39 mouse cellular contexts compared by ENCODE assay signal in the genomic region with DNA sequence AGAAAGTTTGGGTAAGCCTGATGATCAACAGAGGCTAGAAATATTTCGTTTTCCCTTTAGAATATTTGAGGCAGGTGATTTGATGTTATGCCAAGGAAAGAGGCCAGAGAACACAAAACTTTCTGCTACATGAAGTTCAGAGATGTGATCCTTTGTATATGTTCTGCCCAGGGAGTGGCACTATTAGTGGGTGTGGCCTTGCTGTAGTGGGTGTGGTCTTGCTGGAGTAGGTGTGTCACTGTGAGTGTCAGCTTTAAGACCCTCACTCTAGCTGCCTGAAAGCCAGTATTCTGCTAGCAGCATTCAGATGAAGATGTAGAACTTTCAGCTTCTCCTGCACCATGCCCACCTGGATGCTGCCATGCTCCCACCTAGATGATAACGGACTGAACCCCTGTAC. TPM values are rescaled to one million over a fixed set of nuclear protein-coding genes. Genes with fewer than 3 reads are reported as not detected.
"Had no signal": no experiment of that assay in that cellular context is flagged by ENCODE, and none has a peak within 500 bp of the region (broad histone marks: within the 10 kb centered on the region; RNA-seq: fewer than 3 reads in every experiment).

No protein-coding gene starts in this region.

- H3K9ac ChIP-seq: embryonic facial prominence, embryonic 12.5 days; embryonic facial prominence, embryonic 13.5 days; embryonic facial prominence, embryonic 15.5 days; forebrain, embryonic 12.5 days; forebrain, embryonic 13.5 days; forebrain, embryonic 15.5 days; forebrain, postnatal 0 days had no signal

- H3K9me3 ChIP-seq: embryonic facial prominence, embryonic 10.5 days; embryonic facial prominence, embryonic 12.5 days; embryonic facial prominence, embryonic 13.5 days; embryonic facial prominence, embryonic 15.5 days; forebrain, embryonic 10.5 days; forebrain, embryonic 12.5 days; forebrain, embryonic 13.5 days; forebrain, embryonic 15.5 days had no signal

- H3K27me3 ChIP-seq: embryonic facial prominence, embryonic 12.5 days; embryonic facial prominence, embryonic 13.5 days; embryonic facial prominence, embryonic 15.5 days; forebrain, embryonic 12.5 days; forebrain, embryonic 13.5 days; forebrain, embryonic 15.5 days had no signal

- H3K4me1 ChIP-seq: embryonic facial prominence, embryonic 10.5 days; embryonic facial prominence, embryonic 12.5 days; embryonic facial prominence, embryonic 13.5 days; embryonic facial prominence, embryonic 15.5 days; forebrain, embryonic 10.5 days; forebrain, embryonic 12.5 days; forebrain, embryonic 13.5 days; forebrain, embryonic 15.5 days had no signal

- H3K36me3 ChIP-seq: embryonic facial prominence, embryonic 10.5 days; embryonic facial prominence, embryonic 12.5 days; embryonic facial prominence, embryonic 13.5 days; embryonic facial prominence, embryonic 15.5 days; forebrain, embryonic 10.5 days; forebrain, embryonic 12.5 days; forebrain, embryonic 15.5 days had no signal

- H3K4me3 ChIP-seq: embryonic facial prominence, embryonic 10.5 days; embryonic facial prominence, embryonic 12.5 days; embryonic facial prominence, embryonic 13.5 days; embryonic facial prominence, embryonic 15.5 days; erythroblast, embryonic 14.5 days; forebrain, embryonic 10.5 days; forebrain, embryonic 12.5 days; forebrain, embryonic 13.5 days; forebrain, embryonic 15.5 days; gastrocnemius, adult 2 months had no signal

- H3K4me2 ChIP-seq: embryonic facial prominence, embryonic 12.5 days; embryonic facial prominence, embryonic 13.5 days; embryonic facial prominence, embryonic 15.5 days; forebrain, embryonic 12.5 days; forebrain, embryonic 13.5 days; forebrain, embryonic 15.5 days had no signal

- DNase-seq: cerebellum, adult 18-20 months; cerebellum, adult 2 months; cerebellum, adult 8-10 months; cerebellum, adult 9-10 months; cerebellum, adult 9-11 months; cerebellum, postnatal 10 days; cerebellum, postnatal 14 days; cerebellum, postnatal 25 days; cerebellum, postnatal 36 days; embryo, embryonic 11 days; forebrain, postnatal 0 days; gastrocnemius, adult 2 months; gastrocnemius, postnatal 10 days; gastrocnemius, postnatal 14 days; gastrocnemius, postnatal 25 days; gastrocnemius, postnatal 36 days; heart, adult 18-20 months had no signal

- H3K27ac ChIP-seq: embryonic facial prominence, embryonic 10.5 days; embryonic facial prominence, embryonic 12.5 days; embryonic facial prominence, embryonic 13.5 days; embryonic facial prominence, embryonic 15.5 days; forebrain, embryonic 10.5 days; forebrain, embryonic 12.5 days; forebrain, embryonic 13.5 days; forebrain, embryonic 15.5 days; gastrocnemius, adult 2 months had no signal

- ATAC-seq: forebrain, embryonic 13.5 days; forebrain, embryonic 14.5 days; forebrain, embryonic 15.5 days; forebrain, embryonic 16.5 days; forebrain, postnatal 0 days had no signal

RNA-seq across cellular contexts. Expression of a gene that starts 13.3 kb away (rescaled TPM):
- total RNA-seq: common myeloid progenitor, adult 5-6 weeks; gastrocnemius, adult 18-20 months; gastrocnemius, adult 2 months; gastrocnemius, adult 8-10 months; gastrocnemius, postnatal 10 days; gastrocnemius, postnatal 14 days; gastrocnemius, postnatal 25 days; gastrocnemius, postnatal 36 days; gastrocnemius, postnatal 4 days; granulocyte monocyte progenitor cell, adult 5-6 weeks; heart, adult 18-20 months had no signal
- polyA plus RNA-seq: cerebellum, adult 2 months; cortical plate, adult 2 months; embryonic facial prominence, embryonic 10.5 days; embryonic facial prominence, embryonic 11.5 days; embryonic facial prominence, embryonic 12.5 days; embryonic facial prominence, embryonic 13.5 days; embryonic facial prominence, embryonic 14.5 days; embryonic facial prominence, embryonic 15.5 days; erythroblast, embryonic 14.5 days; forebrain, embryonic 10.5 days; forebrain, embryonic 11.5 days; forebrain, embryonic 12.5 days; forebrain, embryonic 13.5 days; forebrain, embryonic 14.5 days; forebrain, embryonic 15.5 days; forebrain, embryonic 16.5 days; forebrain, postnatal 0 days; frontal cortex, adult 2 months; gonadal fat pad, adult 2 months had no signal
